Mouse (Mus musculus) midbrain, embryonic 14.5 days (tissue): Measurements from ENCODE around the gene Xpo1. TPM values are rescaled to one million over a fixed set of nuclear protein-coding genes. Genes with fewer than 3 reads are reported as not detected.

Source experiments
- ATAC-seq: fragments of 200-750 bp; cut with Nextera tagmentation; 2 replicates; pipeline ENCODE4 v1.8.0; 2017; ENCODE audit warnings: moderate number of reproducible peaks, moderate library complexity; ENCODE audit not compliant: low FRiP score, low TSS enrichment
- DNase-seq: peaks from one replicate; pipeline ENCODE4 v3.0.0-alpha.2; 2015
- H3K27ac ChIP-seq: fragments of 300-500 bp; sonication (generic); replicated peaks from 2 replicates; pipeline ENCODE4 v1.5.1; 2014; ENCODE audit warnings: mild to moderate bottlenecking, low read depth, low read length, moderate library complexity
- H3K27me3 ChIP-seq: fragments of 300-500 bp; sonication (generic); 2 replicates; pipeline ENCODE4 v1.6.1; 2014; ENCODE audit warnings: low read length, control low read depth, mixed read lengths; ENCODE audit not compliant: control insufficient read depth, insufficient read depth
- H3K36me3 ChIP-seq: fragments of 300-500 bp; sonication (generic); 2 replicates; pipeline ENCODE4 v1.6.1; 2014; ENCODE audit warnings: low read length, control low read depth; ENCODE audit not compliant: control insufficient read depth, insufficient read depth
- H3K4me1 ChIP-seq: fragments of 300-500 bp; sonication (generic); 2 replicates; pipeline ENCODE4 v1.6.1; 2014; ENCODE audit warnings: mild to moderate bottlenecking, antibody characterized with exemption, low read length, control low read depth; ENCODE audit not compliant: control insufficient read depth, insufficient read depth
- H3K4me2 ChIP-seq: fragments of 300-500 bp; sonication (generic); 2 replicates; pipeline ENCODE4 v1.6.1; 2014; ENCODE audit warnings: mild to moderate bottlenecking, low read length, moderate library complexity
- H3K4me3 ChIP-seq: fragments of 300-500 bp; sonication (generic); replicated peaks from 2 replicates; pipeline ENCODE4 v1.5.1; 2014; ENCODE audit warnings: low read depth, low read length
- H3K9ac ChIP-seq: fragments of 300-500 bp; sonication (generic); replicated peaks from 2 replicates; pipeline ENCODE4 v1.6.1; 2014; ENCODE audit warnings: mild to moderate bottlenecking, low read length, moderate library complexity
- H3K9me3 ChIP-seq: fragments of 300-500 bp; sonication (generic); 2 replicates; pipeline ENCODE4 v1.6.1; 2016; ENCODE audit warnings: low read length, control low read depth, mixed read lengths; ENCODE audit not compliant: control insufficient read depth
- WGBS: fragments of 180-500 bp; shearing (Covaris S2); extraction: QIAGEN DNeasy Blood & Tissue Kit; methylation state at CpG from one replicate; pipeline ENCODE4 v1.1.7; 2014; 5-methylcytosine and 5-hydroxymethylcytosine counted together
- polyA plus RNA-seq: library from polyadenylated mRNA; unstranded; fragments of >200 nt; fragmentation: Nextera tagmentation; extraction: Ambion mirVana; gene quantifications from 2 replicates; pipeline ENCODE4 v1.2.1, GENCODE M21; 2014

Xpo1 gene
- polyA plus RNA-seq, 1 experiment from 2014 or later = 110 TPM

DNA sequence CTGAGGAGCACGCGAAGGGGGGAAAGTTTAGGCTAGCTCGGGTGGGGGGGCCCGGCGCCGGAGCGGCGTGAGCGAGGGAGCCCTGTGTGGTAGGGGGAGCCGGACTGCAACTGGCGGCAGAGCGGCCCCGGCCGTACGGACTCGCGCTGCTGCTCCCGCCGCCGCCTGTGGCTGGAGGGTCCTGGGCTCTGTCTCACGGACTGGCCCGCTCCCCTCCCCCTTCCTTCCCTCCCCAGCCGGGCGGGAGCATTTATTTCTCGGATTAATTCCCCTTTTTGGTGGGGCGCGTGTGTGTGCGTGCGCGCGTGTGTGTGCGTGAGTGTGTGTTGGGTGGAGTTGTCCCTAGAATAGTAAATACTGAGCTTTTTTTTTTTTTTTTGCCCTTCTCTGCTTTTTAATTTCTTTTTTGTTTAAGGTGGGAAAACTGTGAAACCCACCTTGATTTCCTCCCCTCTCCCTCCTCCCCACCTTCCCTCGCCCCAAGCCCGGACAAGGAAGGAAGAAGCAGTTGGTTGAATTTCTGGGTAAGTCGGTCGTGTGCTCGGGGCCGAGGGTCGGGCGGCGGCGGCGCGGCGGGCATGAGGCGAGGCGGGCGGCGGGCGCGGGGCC lies 457 bp downstream of the Xpo1 start:
- WGBS = under 1% methylated on average over 50 of the region's 51 CpGs
- peak; percentile 78 for DNase-seq

DNA sequence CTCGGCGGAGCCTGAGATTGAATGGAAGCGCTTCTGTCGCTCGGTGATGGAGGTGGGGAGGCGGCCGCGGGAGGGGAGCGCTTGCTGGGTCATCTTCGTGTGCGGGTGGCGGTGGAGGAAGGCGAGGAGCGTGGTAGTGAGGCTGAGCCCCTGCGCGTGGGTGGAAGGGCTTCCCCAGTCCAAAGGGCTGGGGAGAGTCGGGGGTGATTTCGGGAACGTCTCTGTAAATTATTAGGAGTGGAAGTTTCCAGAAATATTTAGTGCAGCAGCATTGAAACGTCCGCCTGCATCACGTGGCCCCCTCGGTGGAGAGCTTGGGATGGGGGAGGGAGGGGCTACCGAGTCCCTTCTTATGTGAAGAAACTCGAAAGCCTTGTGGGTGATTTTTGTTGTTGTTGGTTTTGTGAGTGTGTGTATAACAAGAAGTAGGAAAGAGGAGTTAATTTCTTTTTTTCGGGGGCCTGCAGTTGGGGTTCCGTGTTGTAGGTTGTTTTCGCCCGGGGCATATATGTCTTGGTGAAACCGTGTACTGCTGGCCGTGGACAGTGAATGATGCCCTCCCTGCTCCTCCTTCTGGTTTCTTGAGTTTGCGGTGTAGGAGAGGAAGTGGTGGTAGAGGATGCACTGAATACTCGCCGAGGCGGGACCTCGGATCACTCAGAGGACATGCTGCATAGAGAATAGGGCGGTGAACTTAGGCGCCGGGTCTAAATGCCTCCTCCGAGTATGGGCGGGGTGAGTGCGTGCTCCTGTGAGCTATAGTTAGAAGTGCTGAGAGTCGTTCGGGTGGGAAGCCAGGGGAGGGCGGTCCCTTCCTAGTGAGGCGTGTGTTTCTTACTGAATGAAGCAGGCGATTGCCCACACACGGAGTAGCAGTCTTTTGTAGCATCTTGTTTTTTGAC lies 1.2 kb downstream of the Xpo1 start:
- peak overlapping the region; percentile 100 for H3K27ac ChIP-seq
- peak; percentile 79 for DNase-seq
- H3K4me2 ChIP-seq = peak overlapping the region; percentile 73
- ATAC-seq = no peak
- H3K4me3 ChIP-seq = peak overlapping the region; percentile 92
- no peaks in the 10 kb centered on the region for H3K36me3 ChIP-seq
- under 1% methylated on average over 48 of the region's 48 CpGs for WGBS
- H3K4me1 ChIP-seq = 0 out of 2 replicates have a peak, but pooled peaks cover 7% of the 10 kb centered on the region
- no peaks in the 10 kb centered on the region for H3K27me3 ChIP-seq
- H3K9me3 ChIP-seq = no peaks in the 10 kb centered on the region
- H3K9ac ChIP-seq = peak overlapping the region; percentile 96

More for the DNA sequence above, 457 bp downstream of the Xpo1 start:
- Histone ChIP-seq H3K9me3 (no peaks in the 10 kb centered on the region), H3K36me3 (no peaks in the 10 kb centered on the region), H3K4me1 (0 out of 2 replicates have a peak, but pooled peaks cover 7% of the 10 kb centered on the region), H3K4me3 (peak overlapping the region; percentile 92), H3K27ac (peak overlapping the region; percentile 100), H3K27me3 (no peaks in the 10 kb centered on the region), H3K9ac (peak overlapping the region; percentile 96), H3K4me2 (peak overlapping the region; percentile 73)
- peak; percentile 41 for ATAC-seq

DNA sequence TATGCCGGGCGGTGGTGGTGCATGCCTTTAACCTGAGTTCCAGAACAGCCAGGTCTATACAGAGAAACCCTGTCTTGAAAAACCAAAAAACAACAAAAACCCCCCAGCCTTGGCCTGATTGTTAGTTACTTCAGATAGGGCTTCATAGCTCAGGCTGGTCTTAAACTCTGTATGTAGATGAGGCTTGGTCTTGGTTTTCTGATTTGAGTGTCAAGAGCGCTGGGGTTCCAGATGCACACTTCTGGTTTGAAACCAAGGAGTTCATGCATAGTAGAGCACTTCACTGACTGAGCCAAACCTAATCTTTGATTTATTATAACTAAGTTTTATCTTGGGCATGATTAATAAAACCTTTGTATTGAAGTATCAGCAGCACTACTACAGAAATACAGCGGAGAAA lies 3.2 kb downstream of the Xpo1 start:
- DNase-seq (no peak), ATAC-seq (no peak)
- no peak overlapping the region for H3K9ac ChIP-seq
- H3K36me3 ChIP-seq = peaks cover 18% of the 10 kb centered on the region
- no peaks in the 10 kb centered on the region for H3K9me3 ChIP-seq
- 0 out of 2 replicates have a peak, but pooled peaks cover 7% of the 10 kb centered on the region for H3K4me1 ChIP-seq
- 92% methylated on average over 4 of the region's 4 CpGs for WGBS
- 0 out of 2 replicates have a peak overlapping the region, but pooled peaks have one; percentile 0 for H3K4me2 ChIP-seq
- no peak overlapping the region for H3K27ac ChIP-seq
- no peaks in the 10 kb centered on the region for H3K27me3 ChIP-seq
- no peak overlapping the region for H3K4me3 ChIP-seq

DNA sequence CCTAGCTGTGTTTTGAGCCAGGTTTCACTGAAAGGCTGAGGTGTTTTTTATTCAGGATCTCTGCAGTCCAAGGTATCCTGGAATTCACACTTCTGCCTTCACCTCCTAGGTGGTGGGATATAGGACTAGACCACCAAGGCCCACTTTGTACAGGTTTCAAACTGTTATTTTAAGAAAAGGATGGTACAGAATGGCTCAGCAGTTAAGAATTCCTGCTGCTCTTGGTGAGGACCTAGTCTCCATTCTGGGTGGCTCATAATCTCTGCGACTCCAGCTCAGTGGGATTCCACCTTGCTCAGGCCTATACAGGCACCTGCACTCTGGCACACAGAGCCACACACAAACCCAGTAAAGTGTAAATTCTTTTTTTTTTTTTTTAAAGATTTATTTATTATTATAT lies 3.6 kb downstream of the Xpo1 start:
- 0 out of 2 replicates have a peak, but pooled peaks cover 7% of the 10 kb centered on the region for H3K4me1 ChIP-seq
- H3K9me3 ChIP-seq = no peaks in the 10 kb centered on the region
- H3K9ac ChIP-seq = no peak overlapping the region
- no peaks in the 10 kb centered on the region for H3K27me3 ChIP-seq
- no peak overlapping the region for H3K4me2 ChIP-seq
- H3K36me3 ChIP-seq = peaks cover 22% of the 10 kb centered on the region
- no peak for ATAC-seq
- H3K4me3 ChIP-seq = no peak overlapping the region
- H3K27ac ChIP-seq = no peak overlapping the region
- 81% methylated on average over 1 of the region's 1 CpGs for WGBS
- no peak for DNase-seq

DNA sequence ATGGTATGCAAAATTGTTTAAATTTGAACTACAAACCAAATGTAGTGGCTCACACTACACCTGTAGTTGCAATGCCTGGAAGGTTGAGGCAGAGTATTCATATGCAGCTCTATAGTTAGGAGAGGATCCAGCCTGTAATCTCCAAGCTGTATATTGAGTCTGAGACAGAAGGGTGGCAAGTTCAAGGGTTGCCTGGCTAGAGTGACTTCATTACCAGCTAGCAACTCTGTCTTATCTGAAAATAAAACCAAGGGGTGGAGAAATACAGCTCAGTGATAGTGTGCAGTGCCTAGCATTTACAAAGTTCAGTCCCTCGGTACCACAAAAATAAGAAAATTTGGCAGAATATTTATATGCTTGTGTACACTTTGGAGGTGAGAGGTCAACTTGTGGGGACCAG lies 4.3 kb downstream of the Xpo1 start:
- no peak for ATAC-seq
- Histone ChIP-seq H3K4me3 (no peak overlapping the region), H3K9me3 (no peaks in the 10 kb centered on the region), H3K9ac (no peak overlapping the region), H3K27me3 (no peaks in the 10 kb centered on the region), H3K36me3 (peaks cover 29% of the 10 kb centered on the region), H3K27ac (no peak overlapping the region), H3K4me1 (0 out of 2 replicates have a peak, but pooled peaks cover 7% of the 10 kb centered on the region), H3K4me2 (no peak overlapping the region)
- DNase-seq = no peak
- 93% methylated on average over 1 of the region's 1 CpGs for WGBS

DNA sequence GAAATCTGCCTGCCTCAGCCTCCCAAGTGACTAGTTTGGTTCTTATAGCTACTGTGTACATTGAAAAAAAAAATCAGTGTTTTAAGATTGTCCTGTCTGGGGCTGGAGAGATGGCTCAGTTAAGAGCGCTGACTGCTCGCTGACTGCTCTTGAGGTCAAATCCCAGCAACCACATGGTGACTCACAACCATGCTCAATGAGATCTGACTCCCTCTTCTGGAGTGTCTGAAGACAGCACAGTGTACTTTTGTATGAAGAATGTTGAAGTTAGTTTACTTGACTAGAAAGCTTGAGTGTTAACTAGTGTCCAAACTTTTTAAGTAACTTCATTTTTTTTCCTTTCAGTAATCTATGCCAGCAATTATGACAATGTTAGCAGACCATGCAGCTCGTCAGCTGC lies 5.6 kb downstream of the Xpo1 start:
- Histone ChIP-seq H3K27ac (no peak overlapping the region), H3K4me1 (0 out of 2 replicates have a peak, but pooled peaks cover 7% of the 10 kb centered on the region), H3K27me3 (no peaks in the 10 kb centered on the region), H3K36me3 (peaks cover 34% of the 10 kb centered on the region), H3K4me2 (no peak overlapping the region), H3K4me3 (no peak overlapping the region), H3K9ac (no peak overlapping the region), H3K9me3 (no peaks in the 10 kb centered on the region)
- WGBS = 85% methylated on average over 3 of the region's 3 CpGs
- DNase-seq (no peak), ATAC-seq (no peak)

DNA sequence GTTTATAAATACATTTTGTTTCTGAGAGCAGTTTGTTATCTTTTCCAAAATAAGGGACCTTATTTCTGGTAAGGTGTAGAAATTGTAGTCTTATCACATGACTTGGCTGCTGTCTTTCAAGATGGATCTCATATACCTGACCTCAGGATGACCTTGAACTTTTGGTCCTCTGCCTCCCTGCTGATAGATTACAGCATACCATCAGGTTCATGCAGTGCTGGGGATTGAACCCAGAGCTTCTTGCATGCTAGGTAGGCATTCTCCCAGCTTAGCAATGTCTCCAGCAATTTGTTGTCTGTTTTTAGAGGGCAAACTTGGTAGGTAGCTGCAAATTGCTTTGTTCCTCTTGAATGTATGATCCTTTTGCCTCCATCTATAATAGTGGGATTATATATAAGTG lies 9.1 kb downstream of the Xpo1 start:
- no peak for ATAC-seq
- Histone ChIP-seq H3K9me3 (no peaks in the 10 kb centered on the region), H3K4me2 (no peak overlapping the region), H3K27me3 (no peaks in the 10 kb centered on the region), H3K4me3 (no peak overlapping the region), H3K27ac (no peak overlapping the region), H3K4me1 (no peaks in the 10 kb centered on the region), H3K36me3 (peaks cover 50% of the 10 kb centered on the region), H3K9ac (no peak overlapping the region)
- DNase-seq = no peak

DNA sequence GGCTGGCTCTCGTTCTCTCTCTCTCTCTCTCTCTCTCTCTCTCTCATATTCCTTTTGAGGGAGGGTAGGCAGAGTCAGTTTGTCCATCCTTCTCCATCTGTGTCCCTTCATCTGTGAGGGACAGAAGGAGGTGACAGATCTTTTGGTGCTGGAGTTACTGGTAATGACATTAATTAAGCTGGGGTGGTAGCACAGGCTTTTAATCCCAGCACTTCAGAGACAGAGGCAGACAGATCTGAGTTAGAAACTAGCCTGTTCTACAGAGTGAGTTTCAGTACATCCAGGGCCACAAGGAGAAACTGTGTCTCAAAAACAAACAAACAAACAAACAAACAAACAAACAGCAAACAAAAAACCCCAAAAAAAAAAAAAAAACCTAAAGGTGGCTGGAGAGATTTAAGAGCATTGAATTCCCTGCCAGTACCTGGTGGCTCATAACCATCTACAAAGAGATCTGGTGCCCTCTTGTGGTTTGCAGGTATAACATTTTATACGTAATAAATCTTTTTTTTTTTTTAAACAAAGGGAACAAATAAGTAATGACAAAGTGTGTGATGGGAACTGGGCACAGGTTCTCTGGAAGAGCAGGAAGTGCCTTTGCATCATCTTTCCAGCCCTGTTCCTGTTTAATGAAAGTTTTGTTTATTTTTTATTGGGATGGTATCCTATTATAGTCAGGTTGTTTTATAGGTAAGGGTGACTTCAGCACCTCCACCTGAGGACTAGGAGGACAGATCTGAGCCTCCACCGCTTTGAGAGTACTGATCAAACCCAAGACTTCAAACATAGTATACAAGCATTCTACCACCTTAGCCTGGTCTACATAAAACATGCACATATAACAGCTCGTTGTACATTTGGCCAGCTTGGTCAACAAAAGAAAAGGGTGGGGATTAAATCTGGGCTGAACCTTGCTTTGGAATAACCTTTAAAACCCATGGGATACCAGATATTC lies 16.2 kb downstream of the Xpo1 start:
- H3K9me3 ChIP-seq = no peaks in the 10 kb centered on the region
- no peak overlapping the region for H3K4me3 ChIP-seq
- 65% methylated on average over 4 of the region's 4 CpGs for WGBS
- no peak overlapping the region for H3K27ac ChIP-seq
- H3K4me1 ChIP-seq = no peaks in the 10 kb centered on the region
- H3K9ac ChIP-seq = no peak overlapping the region
- peaks cover 78% of the 10 kb centered on the region for H3K36me3 ChIP-seq
- no peak overlapping the region for H3K4me2 ChIP-seq
- DNase-seq (peak; percentile 83), ATAC-seq (no peak)
- no peaks in the 10 kb centered on the region for H3K27me3 ChIP-seq
